Comparison of ENCODE assay signal across 14 mouse cellular contexts in the genomic region with DNA sequence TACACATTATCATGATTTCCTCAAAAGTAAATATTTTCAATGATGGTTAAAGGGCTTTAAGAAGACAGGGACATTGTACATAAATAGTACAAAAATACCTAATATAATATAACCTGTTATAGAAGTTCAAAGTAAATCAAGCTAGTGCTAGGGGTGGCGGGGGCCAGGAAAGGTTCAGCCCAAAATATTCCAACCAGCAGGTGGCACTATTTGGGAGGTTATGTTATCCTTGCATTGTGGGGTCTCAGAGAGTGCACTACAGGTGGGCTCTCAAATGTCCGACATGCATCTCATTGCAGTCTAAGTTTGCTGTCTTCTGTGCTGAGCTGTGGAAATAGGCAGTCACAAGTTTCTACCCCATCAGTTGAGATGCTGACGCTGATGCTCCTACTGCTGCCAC.
DNase-seq lines count a peak whose midpoint lies in the region; ATAC-seq and TF ChIP-seq lines count a peak whose summit lies in the region.
"Had no signal": no experiment of that assay in that cellular context is flagged by ENCODE, and none has a peak within 500 bp of the region (broad histone marks: within the 10 kb centered on the region; RNA-seq: fewer than 3 reads in every experiment).

No protein-coding gene starts in this region.

- no peak for ATAC-seq in kidney, postnatal 0 days (replicated peaks; ENCODE audit: low FRiP score, low read depth)
- ATAC-seq: midbrain, embryonic 13.5 days had no signal

- peak; percentile 17; the same call in 1 of the 2 replicates for TF ChIP-seq CTCF in cerebellum, adult 2 months (IDR thresholded peaks at IDR 0.05; ENCODE audit: borderline replicate concordance, insufficient read depth, low read depth, low read length)
- peak; percentile 35; the same call in 1 of the 2 replicates for TF ChIP-seq CTCF in kidney, postnatal 0 days (IDR thresholded peaks at IDR 0.05; ENCODE audit: low read depth)

- no peak for DNase-seq in cerebellum, adult 2 months
- no peak for DNase-seq in cerebellum, adult 11 months
- no peak for DNase-seq in kidney, postnatal 0 days (ENCODE audit: low spot score)
- no peak for DNase-seq in kidney, adult 11 months
- DNase-seq in A20 (ENCODE audit: low read depth, low spot score), result peak; percentile 9
- peak; percentile 10 for DNase-seq in cerebellum, adult 9-11 months
- no peak for DNase-seq in thymus, postnatal 36 days
- no peak for DNase-seq in heart, adult 9 months (ENCODE audit: low spot score in 2 of 2)
- DNase-seq: embryo, embryonic 11 days; kidney, postnatal 14 days; spleen, adult 18-20 months had no signal

- H3K9me3 ChIP-seq in kidney, postnatal 0 days (replicated peaks; ENCODE audit: low read length), result no peaks in the 10 kb centered on the region
- H3K9me3 ChIP-seq: heart, embryonic 13.5 days; limb, embryonic 15.5 days; midbrain, embryonic 13.5 days had no signal

- 76% methylated on average over 3 of the region's 3 CpGs for WGBS in cerebellum, adult 2 months
- 74% methylated on average over 3 of the region's 3 CpGs for WGBS in kidney, postnatal 0 days

- no peak overlapping the region for H3K4me2 ChIP-seq in kidney, postnatal 0 days (ENCODE audit: low read length)
- H3K4me2 ChIP-seq: heart, embryonic 13.5 days; limb, embryonic 15.5 days; midbrain, embryonic 13.5 days had no signal

- no peak overlapping the region for H3K27ac ChIP-seq in cerebellum, adult 2 months (ENCODE audit: insufficient read depth, low read length)
- H3K27ac ChIP-seq in kidney, postnatal 0 days, result no peak overlapping the region
- H3K27ac ChIP-seq: heart, embryonic 13.5 days; limb, embryonic 15.5 days; midbrain, embryonic 13.5 days had no signal

- H3K4me1 ChIP-seq in cerebellum, adult 2 months (ENCODE audit: control insufficient read depth, insufficient read depth, low read length), result no peaks in the 10 kb centered on the region
- no peaks in the 10 kb centered on the region for H3K4me1 ChIP-seq in kidney, postnatal 0 days (replicated peaks; ENCODE audit: insufficient read depth, low read length)
- H3K4me1 ChIP-seq: heart, embryonic 13.5 days; limb, embryonic 15.5 days; midbrain, embryonic 13.5 days had no signal

- H3K27me3 ChIP-seq in cerebellum, adult 2 months (ENCODE audit: control insufficient read depth, insufficient read depth, low read length), result no peaks in the 10 kb centered on the region
- H3K27me3 ChIP-seq in kidney, postnatal 0 days (ENCODE audit: insufficient read depth, low read length), result no peaks in the 10 kb centered on the region
- H3K27me3 ChIP-seq: heart, embryonic 13.5 days; limb, embryonic 15.5 days; midbrain, embryonic 13.5 days had no signal

- no peak for TF ChIP-seq POLR2A in cerebellum, adult 2 months (IDR thresholded peaks at IDR 0.05; ENCODE audit: borderline replicate concordance, insufficient read depth, low read length)

- no peak overlapping the region for H3K4me3 ChIP-seq in cerebellum, adult 2 months (replicated peaks; ENCODE audit: insufficient read depth, low read depth, low read length)
- no peak overlapping the region for H3K4me3 ChIP-seq in kidney, postnatal 0 days (replicated peaks; ENCODE audit: low read depth, low read length)
- H3K4me3 ChIP-seq: heart, embryonic 13.5 days; limb, embryonic 15.5 days; midbrain, embryonic 13.5 days had no signal

- H3K36me3 ChIP-seq in kidney, postnatal 0 days (ENCODE audit: insufficient read depth, low read length), result no peaks in the 10 kb centered on the region
- H3K36me3 ChIP-seq: heart, embryonic 13.5 days; limb, embryonic 15.5 days; midbrain, embryonic 13.5 days had no signal

- H3K9ac ChIP-seq in kidney, postnatal 0 days (ENCODE audit: low read depth, low read length), result no peak overlapping the region
- H3K9ac ChIP-seq: heart, embryonic 13.5 days; limb, embryonic 15.5 days; midbrain, embryonic 13.5 days had no signal

Comparison
In these comparisons a context has a peak if more than half of its experiments do, and no peak if none do; other contexts are left out.
1. DNase-seq: peak in A20 (single experiment) and cerebellum, adult 9-11 months (single experiment); none in cerebellum, adult 2 months (0 of 2), cerebellum, adult 11 months (single experiment), kidney, postnatal 0 days (single experiment), kidney, adult 11 months (single experiment), thymus, postnatal 36 days (0 of 2) and heart, adult 9 months (0 of 2).